Mouse (Mus musculus): ENCODE measurements around the gene Lce1a1. TPM values are rescaled to one million over a fixed set of nuclear protein-coding genes. Genes with fewer than 3 reads are reported as not detected.

Gene Lce1a1
- polyA plus RNA-seq, 1 experiment from 2014 or later: not detected

DNA sequence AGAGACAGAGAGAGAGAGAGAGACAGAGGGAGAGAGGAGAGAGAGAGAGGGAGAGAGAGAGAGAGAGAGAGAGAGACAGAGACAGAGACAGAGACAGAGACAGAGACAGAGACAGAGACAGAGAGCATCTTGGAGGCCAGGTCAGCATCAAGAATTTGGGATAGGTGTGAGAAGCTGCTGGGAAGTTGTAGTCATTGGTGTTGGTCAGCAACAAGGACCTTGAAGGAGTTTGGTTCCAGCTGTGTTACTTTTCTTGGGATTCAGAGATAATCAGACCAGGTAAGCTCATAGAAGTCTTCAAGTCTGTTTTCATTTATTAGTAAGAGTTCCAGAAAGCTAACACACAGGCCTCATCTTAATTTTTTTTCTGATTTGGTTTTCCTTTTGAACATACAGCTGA is 40.7 kb downstream of the Lce1a1 start, which contains the start of gene 2210017I01Rik:
2210017I01Rik (minus strand) TSS at position 101 of the 400 bp plus-strand sequence.
- Histone ChIP-seq H3K36me3 (no peaks in the 10 kb centered on the region), H3K4me3 (no peak within 1 kb of the TSS), H3K9me3 (replicated peaks) (no peaks in the 10 kb centered on the region), H3K27ac (replicated peaks) (no peak within 1 kb of the TSS), H3K4me1 (no peaks in the 10 kb centered on the region), H3K27me3 (ENCODE audit: low read depth, poor library complexity, severe bottlenecking) (no peaks in the 10 kb centered on the region)
- no peak for DNase-seq (ENCODE audit: low spot score)

DNA sequence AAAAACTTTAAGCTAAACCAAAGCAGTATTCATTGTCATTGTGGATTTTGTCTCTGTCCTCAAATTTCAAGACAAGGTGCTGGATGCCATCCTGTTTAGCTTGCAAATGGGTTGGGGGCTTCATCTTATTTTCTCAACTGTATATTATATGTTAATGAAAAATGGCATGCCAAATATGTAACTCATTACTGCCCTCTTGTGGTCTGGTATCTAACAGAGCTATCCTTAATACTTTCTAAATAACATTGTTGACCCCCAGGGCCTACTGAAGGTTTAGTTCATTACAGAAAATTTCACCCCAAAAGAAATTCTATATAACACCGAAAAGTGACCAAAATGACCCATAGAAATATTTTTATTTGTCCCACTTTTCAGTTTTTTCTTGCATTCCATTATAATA is 45.9 kb downstream of the Lce1a1 start:
- no peak for DNase-seq (ENCODE audit: low spot score)
- Histone ChIP-seq H3K27me3 (ENCODE audit: low read depth, poor library complexity, severe bottlenecking) (no peaks in the 10 kb centered on the region), H3K36me3 (no peaks in the 10 kb centered on the region), H3K4me3 (no peak overlapping the region), H3K9me3 (replicated peaks) (peaks cover 8% of the 10 kb centered on the region; the same call in 1 of the 2 replicates), H3K4me1 (no peaks in the 10 kb centered on the region), H3K27ac (replicated peaks) (no peak overlapping the region)
- 50% methylated on average over 1 of the region's 1 CpGs for WGBS

DNA sequence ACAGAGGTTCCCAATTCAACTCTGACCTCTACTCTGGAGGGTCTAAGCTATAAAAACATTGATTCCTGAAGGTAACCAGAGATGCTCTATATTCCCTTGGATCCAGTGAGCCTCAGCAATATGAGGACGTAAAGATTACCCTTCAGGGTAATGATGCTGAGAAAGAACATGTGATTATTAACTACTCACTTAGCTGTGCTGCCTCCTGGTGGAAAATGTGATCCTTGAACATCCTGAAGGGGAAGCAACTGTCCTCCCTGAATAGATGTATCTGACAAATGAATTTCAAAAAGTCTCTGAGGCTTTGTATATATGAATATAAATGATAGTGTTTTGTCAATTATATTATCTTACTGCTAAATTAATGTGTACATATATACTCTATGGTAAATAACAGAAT is 47.7 kb downstream of the Lce1a1 start:
- DNase-seq (ENCODE audit: low spot score): no peak
- no peaks in the 10 kb centered on the region for H3K4me1 ChIP-seq
- whole genome bisulfite sequencing: 69% methylated on average over 1 of the region's 1 CpGs
- H3K36me3 ChIP-seq: no peaks in the 10 kb centered on the region
- H3K27ac ChIP-seq (replicated peaks): no peak overlapping the region
- H3K4me3 ChIP-seq: no peak overlapping the region
- H3K27me3 ChIP-seq (ENCODE audit: low read depth, poor library complexity, severe bottlenecking): no peaks in the 10 kb centered on the region
- H3K9me3 ChIP-seq (replicated peaks): peaks cover 8% of the 10 kb centered on the region; the same call in 1 of the 2 replicates

DNA sequence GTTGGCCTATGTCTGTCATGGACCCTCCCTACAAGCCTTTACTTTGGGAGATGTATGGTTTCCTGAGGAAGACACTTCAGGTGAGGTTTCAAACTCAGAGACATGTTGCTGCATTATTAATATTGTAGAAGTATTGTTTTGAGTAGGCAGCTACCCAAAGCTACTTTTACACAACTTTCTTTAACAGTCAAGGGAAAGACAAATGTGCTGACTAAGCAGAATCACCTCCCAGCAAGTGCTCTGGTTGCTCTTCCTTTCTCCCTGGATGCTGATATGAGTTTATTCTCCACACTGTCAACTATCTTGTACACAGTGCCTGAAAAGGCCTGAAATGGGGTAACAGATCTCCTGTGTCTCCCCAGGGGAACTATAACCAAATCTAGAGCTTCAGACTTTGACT is 48.1 kb downstream of the Lce1a1 start:
- Histone ChIP-seq H3K4me1 (no peaks in the 10 kb centered on the region), H3K9me3 (replicated peaks) (peaks cover 8% of the 10 kb centered on the region; the same call in 1 of the 2 replicates), H3K36me3 (no peaks in the 10 kb centered on the region), H3K27ac (replicated peaks) (no peak overlapping the region), H3K4me3 (no peak overlapping the region), H3K27me3 (ENCODE audit: low read depth, poor library complexity, severe bottlenecking) (no peaks in the 10 kb centered on the region)
- no peak for DNase-seq (ENCODE audit: low spot score)

DNA sequence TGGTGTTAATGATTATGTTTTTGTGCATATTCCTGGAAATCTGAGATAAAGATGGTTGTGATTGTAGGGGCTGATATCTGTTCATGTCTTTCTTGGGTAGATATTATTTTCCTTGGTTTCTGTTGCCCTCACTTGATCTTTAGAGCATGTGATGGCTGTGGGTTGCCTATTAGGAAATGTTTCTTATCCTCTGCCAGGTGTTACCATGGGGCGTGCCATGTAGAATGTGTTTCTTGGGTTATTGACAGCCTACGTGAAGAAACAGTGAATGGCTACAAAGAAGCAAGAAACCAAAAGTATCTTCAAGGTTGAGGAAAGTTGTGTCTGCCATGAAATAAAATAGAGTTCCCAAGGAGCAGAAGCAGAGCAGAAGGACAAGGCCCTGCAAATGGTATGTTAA is 49.7 kb downstream of the Lce1a1 start:
- H3K27me3 ChIP-seq (ENCODE audit: low read depth, poor library complexity, severe bottlenecking): no peaks in the 10 kb centered on the region
- no peak overlapping the region for H3K27ac ChIP-seq (replicated peaks)
- 92% methylated on average over 2 of the region's 2 CpGs for WGBS
- H3K9me3 ChIP-seq (replicated peaks): peaks cover 8% of the 10 kb centered on the region; the same call in 1 of the 2 replicates
- no peaks in the 10 kb centered on the region for H3K4me1 ChIP-seq
- no peak overlapping the region for H3K4me3 ChIP-seq
- DNase-seq (ENCODE audit: low spot score): no peak
- no peaks in the 10 kb centered on the region for H3K36me3 ChIP-seq

Other genes starting within 250 kb of the Lce1a1 start
- gene Sprr2i, start 240.3 kb downstream of the Lce1a1 start, polyA plus RNA-seq (2016; fragmentation: Nextera tagmentation; extraction: Ambion mirVana): not detected in 2 replicates
- not detected in 2 replicates for gene Sprr2j-ps, start 230.2 kb downstream of the Lce1a1 start, polyA plus RNA-seq (2016; fragmentation: Nextera tagmentation; extraction: Ambion mirVana)
- gene Gm9774, start 218.9 kb downstream of the Lce1a1 start, polyA plus RNA-seq (2016; fragmentation: Nextera tagmentation; extraction: Ambion mirVana): 9.1 and 11.4 TPM in 2 replicates
- gene Sprr2k, start 215.7 kb downstream of the Lce1a1 start, polyA plus RNA-seq (2016; fragmentation: Nextera tagmentation; extraction: Ambion mirVana): not detected in 2 replicates
- not detected in 2 replicates for gene Sprr1b, start 209.5 kb downstream of the Lce1a1 start, polyA plus RNA-seq (2016; fragmentation: Nextera tagmentation; extraction: Ambion mirVana)
- not detected in 2 replicates for gene Sprr3, start 189.6 kb downstream of the Lce1a1 start, polyA plus RNA-seq (2016; fragmentation: Nextera tagmentation; extraction: Ambion mirVana)
- not detected in 2 replicates for gene Sprr1a, start 162.4 kb downstream of the Lce1a1 start, polyA plus RNA-seq (2016; fragmentation: Nextera tagmentation; extraction: Ambion mirVana)
- gene Sprr4, start 147.8 kb downstream of the Lce1a1 start, polyA plus RNA-seq (2016; fragmentation: Nextera tagmentation; extraction: Ambion mirVana): not detected in 2 replicates
- not detected in 2 replicates for gene 2310046K23Rik, start 113.8 kb downstream of the Lce1a1 start, polyA plus RNA-seq (2016; fragmentation: Nextera tagmentation; extraction: Ambion mirVana)
- gene Ivl, start 74.6 kb downstream of the Lce1a1 start, polyA plus RNA-seq (2016; fragmentation: Nextera tagmentation; extraction: Ambion mirVana): 0.11 TPM in 1 of 2 replicates, not detected in the other
- gene Smcp, start 59.3 kb downstream of the Lce1a1 start, polyA plus RNA-seq (2016; fragmentation: Nextera tagmentation; extraction: Ambion mirVana): not detected in 2 replicates
- not detected in 2 replicates for gene 2210017I01Rik, start 40.8 kb downstream of the Lce1a1 start, polyA plus RNA-seq (2016; fragmentation: Nextera tagmentation; extraction: Ambion mirVana)
- not detected in 2 replicates for gene Lce6a, start 26.6 kb downstream of the Lce1a1 start, polyA plus RNA-seq (2016; fragmentation: Nextera tagmentation; extraction: Ambion mirVana)
- gene Lce1b, start 8.6 kb upstream of the Lce1a1 start, polyA plus RNA-seq (2016; fragmentation: Nextera tagmentation; extraction: Ambion mirVana): not detected in 2 replicates
- gene Lce1a2, start 22.0 kb upstream of the Lce1a1 start, polyA plus RNA-seq (2016; fragmentation: Nextera tagmentation; extraction: Ambion mirVana): not detected in 2 replicates
- not detected in 2 replicates for gene Lce1c, start 30.9 kb upstream of the Lce1a1 start, polyA plus RNA-seq (2016; fragmentation: Nextera tagmentation; extraction: Ambion mirVana)
- not detected in 2 replicates for gene Lce1d, start 38.9 kb upstream of the Lce1a1 start, polyA plus RNA-seq (2016; fragmentation: Nextera tagmentation; extraction: Ambion mirVana)
- not detected in 2 replicates for gene Lce1e, start 60.8 kb upstream of the Lce1a1 start, polyA plus RNA-seq (2016; fragmentation: Nextera tagmentation; extraction: Ambion mirVana)
- gene Lce1f, start 72.0 kb upstream of the Lce1a1 start, polyA plus RNA-seq (2016; fragmentation: Nextera tagmentation; extraction: Ambion mirVana): not detected in 2 replicates
- not detected in 2 replicates for gene Gm38119, start 90.8 kb upstream of the Lce1a1 start, polyA plus RNA-seq (2016; fragmentation: Nextera tagmentation; extraction: Ambion mirVana)
- not detected in 2 replicates for gene Lce1g, start 104.0 kb upstream of the Lce1a1 start, polyA plus RNA-seq (2016; fragmentation: Nextera tagmentation; extraction: Ambion mirVana)
- not detected in 2 replicates for gene Lce1h, start 116.8 kb upstream of the Lce1a1 start, polyA plus RNA-seq (2016; fragmentation: Nextera tagmentation; extraction: Ambion mirVana)
- not detected in 2 replicates for gene Lce1i, start 130.6 kb upstream of the Lce1a1 start, polyA plus RNA-seq (2016; fragmentation: Nextera tagmentation; extraction: Ambion mirVana)
- gene Lce1j, start 142.2 kb upstream of the Lce1a1 start, polyA plus RNA-seq (2016; fragmentation: Nextera tagmentation; extraction: Ambion mirVana): not detected in 2 replicates
- gene Lce1k, start 159.6 kb upstream of the Lce1a1 start, polyA plus RNA-seq (2016; fragmentation: Nextera tagmentation; extraction: Ambion mirVana): not detected in 2 replicates
- gene Kprp, start 178.9 kb upstream of the Lce1a1 start, polyA plus RNA-seq (2016; fragmentation: Nextera tagmentation; extraction: Ambion mirVana): not detected in 2 replicates
- gene Lce1l, start 203.0 kb upstream of the Lce1a1 start, polyA plus RNA-seq (2016; fragmentation: Nextera tagmentation; extraction: Ambion mirVana): not detected in 2 replicates
- gene 2310050C09Rik, start 221.9 kb upstream of the Lce1a1 start, polyA plus RNA-seq (2016; fragmentation: Nextera tagmentation; extraction: Ambion mirVana): not detected in 2 replicates